Mouse (Mus musculus) kidney, postnatal 0 days (tissue): ENCODE data around the gene Amdhd1. TPM values are rescaled to one million over a fixed set of nuclear protein-coding genes. Genes with fewer than 3 reads are reported as not detected.
"Not testable (repeated sequence)": the region's sequence is repeated elsewhere in the genome, so short reads cannot be mapped to it uniquely, and the experiment has no call there.

Experiments
- ATAC-seq: fragments of 200-750 bp; cut with Nextera tagmentation; replicated peaks from 2 replicates; pipeline ENCODE4 v1.8.0; 2017; ENCODE audit warnings: low read depth, moderate number of reproducible peaks, moderate TSS enrichment, moderate library complexity; ENCODE audit not compliant: low FRiP score
- DNase-seq: peaks from one replicate; pipeline ENCODE4 v3.0.0-alpha.2; 2016; ENCODE audit warnings: low spot score
- H3K27ac ChIP-seq: fragments of 300-500 bp; sonication (generic); 2 replicates; pipeline ENCODE4 v1.5.1; 2014; ENCODE audit warnings: mild to moderate bottlenecking
- H3K27me3 ChIP-seq: fragments of 300-500 bp; sonication (generic); 2 replicates; pipeline ENCODE4 v1.6.1; 2014; ENCODE audit warnings: low read length, mixed read lengths; ENCODE audit not compliant: insufficient read depth
- H3K36me3 ChIP-seq: fragments of 300-500 bp; sonication (generic); 2 replicates; pipeline ENCODE4 v1.6.1; 2014; ENCODE audit warnings: low read length, mixed read lengths; ENCODE audit not compliant: insufficient read depth
- H3K4me1 ChIP-seq: fragments of 300-500 bp; sonication (generic); replicated peaks from 2 replicates; pipeline ENCODE4 v1.6.1; 2014; ENCODE audit warnings: antibody characterized with exemption, low read length, mixed read lengths; ENCODE audit not compliant: insufficient read depth
- H3K4me2 ChIP-seq: fragments of 300-500 bp; sonication (generic); 2 replicates; pipeline ENCODE4 v1.6.1; 2014; ENCODE audit warnings: mild to moderate bottlenecking, low read length, moderate library complexity, mixed read lengths
- H3K4me3 ChIP-seq: fragments of 300-500 bp; sonication (generic); replicated peaks from 2 replicates; pipeline ENCODE4 v1.5.1; 2014; ENCODE audit warnings: low read depth, low read length
- H3K9ac ChIP-seq: fragments of 300-500 bp; sonication (generic); 2 replicates; pipeline ENCODE4 v1.6.1; 2014; ENCODE audit warnings: low read depth, low read length
- H3K9me3 ChIP-seq: fragments of 300-500 bp; sonication (generic); replicated peaks from 2 replicates; pipeline ENCODE4 v1.6.1; 2016; ENCODE audit warnings: low read length, inconsistent platforms, mixed read lengths
- CTCF ChIP-seq: IDR thresholded peaks from 2 replicates; pipeline ENCODE4 v1.5.1; 2016; ENCODE audit warnings: antibody characterized with exemption, low read depth, mild to moderate bottlenecking, moderate library complexity
- WGBS: fragments of 180-500 bp; shearing (Covaris S2); extraction: QIAGEN DNeasy Blood & Tissue Kit; methylation state at CpG from one replicate; pipeline ENCODE4 v1.1.7; 2014; 5-methylcytosine and 5-hydroxymethylcytosine counted together
- polyA plus RNA-seq: library from polyadenylated mRNA; unstranded; fragments of >200 nt; fragmentation: Nextera tagmentation; extraction: Ambion mirVana; gene quantifications from 2 replicates; pipeline ENCODE4 v1.2.1, GENCODE M21; 2015

The Amdhd1 gene
- polyA plus RNA-seq, 1 experiment from 2014 or later = 2.8 TPM

DNA sequence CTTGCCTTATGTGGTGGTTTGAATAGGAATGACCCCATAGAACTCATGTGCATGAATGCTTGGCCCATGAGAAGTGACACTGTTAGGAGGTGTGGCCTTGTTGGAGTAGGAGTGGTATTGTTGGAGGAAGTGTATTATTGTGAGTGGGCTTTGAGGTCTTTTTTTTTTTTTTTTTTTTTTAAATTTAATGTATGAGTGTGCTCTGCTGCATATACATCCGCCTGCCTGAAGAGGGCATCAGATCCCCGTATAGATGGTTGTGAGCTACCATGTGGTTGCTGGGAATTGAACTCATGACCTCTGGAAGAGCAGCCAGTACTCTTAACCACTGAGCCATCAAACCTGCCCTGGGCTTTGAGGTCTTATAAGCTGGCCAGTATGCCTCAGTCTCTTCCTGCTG is 32.4 kb upstream of the Amdhd1 start:
- no peak for DNase-seq
- H3K4me1 ChIP-seq = no peaks in the 10 kb centered on the region
- H3K27ac ChIP-seq = no peak overlapping the region
- H3K9ac ChIP-seq = no peak overlapping the region
- no peaks in the 10 kb centered on the region for H3K27me3 ChIP-seq
- H3K9me3 ChIP-seq = no peaks in the 10 kb centered on the region
- 69% methylated on average over 2 of the region's 2 CpGs for WGBS
- no peak overlapping the region for H3K4me3 ChIP-seq
- H3K4me2 ChIP-seq = no peak overlapping the region
- TF ChIP-seq CTCF = no peak
- ATAC-seq = no peak
- no peaks in the 10 kb centered on the region for H3K36me3 ChIP-seq

DNA sequence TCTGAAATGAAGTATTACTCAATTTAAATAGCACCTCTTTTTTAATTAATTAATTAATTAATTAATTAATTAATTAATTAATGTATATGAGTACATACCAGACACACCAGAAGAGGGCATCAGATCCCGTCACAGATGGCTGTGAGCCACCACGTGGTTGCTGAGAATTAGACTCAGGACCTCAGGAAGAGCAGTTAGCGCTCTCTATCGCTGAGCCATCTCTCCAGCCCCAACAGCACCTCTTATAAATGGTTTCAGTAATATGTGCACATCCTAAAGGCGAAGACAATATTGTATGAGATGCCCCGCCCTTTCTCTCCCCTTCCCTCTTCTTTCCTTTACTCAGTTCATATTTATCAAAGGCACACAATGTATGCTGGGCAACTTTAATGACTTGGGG is 28.8 kb upstream of the Amdhd1 start:
- WGBS = 86% methylated on average over 6 of the region's 6 CpGs
- Histone ChIP-seq H3K36me3 (no peaks in the 10 kb centered on the region), H3K9ac (no peak overlapping the region), H3K4me3 (no peak overlapping the region), H3K27ac (no peak overlapping the region), H3K4me1 (no peaks in the 10 kb centered on the region), H3K4me2 (no peak overlapping the region), H3K27me3 (no peaks in the 10 kb centered on the region), H3K9me3 (no peaks in the 10 kb centered on the region)
- ATAC-seq (no peak), DNase-seq (no peak)
- no peak for TF ChIP-seq CTCF

DNA sequence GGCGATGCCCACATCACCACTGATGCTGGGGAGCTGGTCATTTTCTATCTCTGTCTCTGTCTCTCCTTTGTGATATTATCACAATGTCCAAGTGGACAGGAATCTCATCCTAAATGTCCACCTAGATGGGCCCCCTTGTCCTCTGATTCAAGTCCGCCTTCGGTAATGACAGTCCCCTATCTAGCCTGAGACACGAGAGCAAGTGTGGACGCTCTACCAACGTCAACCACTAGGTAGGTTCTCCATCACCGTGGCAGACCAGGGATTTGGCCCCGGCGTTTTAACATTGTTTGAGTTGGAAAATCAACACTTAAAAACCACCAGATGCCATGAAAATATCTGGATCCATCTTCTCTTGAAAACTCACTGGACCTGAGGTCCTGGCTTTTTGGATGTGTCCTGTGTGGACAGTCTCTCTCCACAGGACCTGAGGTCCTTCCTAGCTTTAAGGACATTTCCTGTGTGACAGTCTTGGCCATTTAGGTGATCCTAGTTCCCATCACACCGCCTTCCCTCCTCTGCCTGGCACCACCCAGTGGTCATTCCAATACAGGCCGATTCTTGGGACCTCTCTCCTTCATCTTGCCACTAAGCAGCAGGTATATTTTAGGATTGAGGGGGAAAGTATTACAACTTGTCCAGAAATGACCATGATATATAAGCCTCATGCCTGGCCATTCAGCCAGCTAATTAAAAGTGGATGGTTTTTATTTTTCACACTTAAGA is 28.2 kb upstream of the Amdhd1 start:
- no peaks in the 10 kb centered on the region for H3K9me3 ChIP-seq
- H3K4me2 ChIP-seq = no peak overlapping the region
- no peak overlapping the region for H3K4me3 ChIP-seq
- no peaks in the 10 kb centered on the region for H3K27me3 ChIP-seq
- peak; percentile 32; the same call in 1 of the 2 replicates for TF ChIP-seq CTCF
- no peak overlapping the region for H3K27ac ChIP-seq
- no peak for DNase-seq
- H3K4me1 ChIP-seq = no peaks in the 10 kb centered on the region
- no peak for ATAC-seq
- no peaks in the 10 kb centered on the region for H3K36me3 ChIP-seq
- WGBS = 90% methylated on average over 11 of the region's 11 CpGs
- H3K9ac ChIP-seq = no peak overlapping the region

DNA sequence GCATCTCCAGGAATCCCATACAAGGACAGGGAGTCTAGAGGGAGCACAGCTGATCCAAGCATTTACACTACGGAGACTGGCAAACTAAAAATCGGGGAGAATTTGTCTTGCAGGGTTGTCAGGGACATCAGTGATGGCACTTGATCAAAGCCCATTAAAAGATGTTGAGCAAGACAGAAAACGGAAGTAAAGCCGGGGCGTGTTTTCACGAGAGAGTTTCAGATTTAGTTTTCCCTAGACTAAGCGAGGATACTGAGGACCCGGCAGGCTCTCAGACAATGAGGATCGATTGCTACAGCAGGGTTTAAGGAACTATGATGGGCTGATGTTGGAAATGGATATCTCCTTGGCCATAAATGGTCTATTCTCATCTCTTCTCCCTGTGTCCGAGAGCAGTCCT is 27.2 kb upstream of the Amdhd1 start:
- no peaks in the 10 kb centered on the region for H3K4me1 ChIP-seq
- no peaks in the 10 kb centered on the region for H3K36me3 ChIP-seq
- no peak overlapping the region for H3K27ac ChIP-seq
- TF ChIP-seq CTCF = no peak
- DNase-seq (no peak), ATAC-seq (no peak)
- H3K4me2 ChIP-seq = no peak overlapping the region
- no peak overlapping the region for H3K4me3 ChIP-seq
- no peaks in the 10 kb centered on the region for H3K9me3 ChIP-seq
- WGBS = 89% methylated on average over 10 of the region's 10 CpGs
- no peak overlapping the region for H3K9ac ChIP-seq
- H3K27me3 ChIP-seq = no peaks in the 10 kb centered on the region

DNA sequence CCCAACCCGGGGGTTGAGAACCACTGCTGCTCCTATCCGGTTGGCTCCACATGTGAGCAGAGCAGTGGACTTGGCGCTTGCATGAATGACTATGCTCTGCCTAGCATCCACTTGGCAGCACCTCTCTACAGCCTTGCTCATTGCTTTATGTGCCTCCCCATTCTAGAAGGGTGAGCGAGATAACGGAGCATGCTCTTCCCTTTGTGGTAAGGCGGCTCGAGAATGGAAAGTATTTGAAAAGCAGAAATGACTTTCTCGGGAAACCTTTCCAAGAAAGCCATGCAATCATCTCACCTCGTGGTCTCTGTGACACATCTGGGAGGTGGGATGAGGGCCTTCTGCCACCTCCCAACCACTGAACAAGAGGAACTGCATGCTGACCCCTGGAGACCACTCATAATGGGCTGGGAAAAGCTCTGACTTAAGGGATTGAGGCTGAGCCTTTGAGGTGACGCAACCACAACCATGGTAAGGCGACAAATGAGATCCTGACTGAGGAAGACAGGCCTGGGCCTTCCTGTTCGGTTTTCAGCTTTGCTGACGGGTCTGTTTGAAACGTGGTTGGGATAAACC is 24.8 kb upstream of the Amdhd1 start:
- Histone ChIP-seq H3K27ac (no peak overlapping the region), H3K4me3 (no peak overlapping the region), H3K27me3 (no peaks in the 10 kb centered on the region), H3K4me1 (no peaks in the 10 kb centered on the region), H3K9me3 (no peaks in the 10 kb centered on the region), H3K9ac (no peak overlapping the region), H3K4me2 (no peak overlapping the region), H3K36me3 (no peaks in the 10 kb centered on the region)
- DNase-seq = no peak
- 85% methylated on average over 14 of the region's 14 CpGs for WGBS
- ATAC-seq = no peak
- TF ChIP-seq CTCF = no peak

DNA sequence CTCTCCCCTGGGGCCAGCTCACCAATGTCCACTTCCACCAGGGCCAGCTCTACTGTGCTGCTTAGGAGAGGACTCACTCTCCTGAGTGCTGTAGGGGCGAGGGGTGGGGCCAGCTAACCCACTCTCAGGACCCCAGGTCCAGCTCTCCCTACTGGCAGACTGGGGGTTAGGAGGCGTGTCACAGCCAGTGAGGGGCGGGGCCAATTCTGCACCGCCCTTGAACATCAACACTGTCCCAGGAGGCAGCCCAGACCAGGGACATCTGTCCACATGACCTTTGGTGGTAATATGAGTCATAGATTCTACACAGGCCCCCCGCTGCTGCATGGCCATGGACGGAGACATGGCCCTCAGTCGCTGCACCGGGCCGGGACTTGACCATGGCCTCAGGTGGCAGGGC is 20.0 kb upstream of the Amdhd1 start:
- DNase-seq = no peak
- 47% methylated on average over 9 of the region's 9 CpGs for WGBS
- H3K4me1 ChIP-seq = no peaks in the 10 kb centered on the region
- no peak for TF ChIP-seq CTCF
- no peaks in the 10 kb centered on the region for H3K27me3 ChIP-seq
- H3K9ac ChIP-seq = no peak overlapping the region
- H3K9me3 ChIP-seq = no peaks in the 10 kb centered on the region
- H3K4me3 ChIP-seq = no peak overlapping the region
- no peaks in the 10 kb centered on the region for H3K36me3 ChIP-seq
- ATAC-seq = peak; percentile 57
- H3K4me2 ChIP-seq = no peak overlapping the region
- H3K27ac ChIP-seq = no peak overlapping the region

DNA sequence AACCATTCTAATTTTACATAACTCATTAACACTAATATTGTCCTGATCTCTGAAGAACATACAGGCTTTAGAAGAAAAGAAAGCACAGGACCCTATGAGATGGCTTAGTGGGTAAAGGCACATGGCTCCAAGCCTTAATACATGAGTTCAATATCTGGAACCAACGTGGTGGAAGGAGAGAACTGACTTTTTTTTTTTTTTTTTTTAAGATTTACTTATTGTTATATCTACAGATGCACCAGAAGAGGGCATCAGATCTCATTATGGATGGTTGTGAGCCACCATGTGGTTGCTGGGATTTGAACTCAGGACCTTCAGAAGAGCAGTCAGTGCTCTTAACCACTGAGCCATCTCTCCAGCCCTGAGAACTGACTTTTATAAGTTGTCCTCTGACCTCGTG is 18.1 kb upstream of the Amdhd1 start:
- not testable (repeated sequence) for ATAC-seq, H3K27me3 ChIP-seq, H3K4me1 ChIP-seq, H3K4me2 ChIP-seq, H3K4me3 ChIP-seq, H3K27ac ChIP-seq, H3K9ac ChIP-seq, H3K9me3 ChIP-seq, DNase-seq, H3K36me3 ChIP-seq
- 72% methylated on average over 2 of the region's 2 CpGs for WGBS
